Mouse (Mus musculus) lung, adult 2 months (tissue): ENCODE results near the gene Zfp768.
"Not testable (repeated sequence)": the region's sequence is repeated elsewhere in the genome, so short reads cannot be mapped to it uniquely, and the experiment has no call there.

Source experiments
- CTCF ChIP-seq: fragments of 200-500 bp; IDR thresholded peaks from 2 replicates; pipeline ENCODE4 v1.5.1; 2011; ENCODE audit warnings: mild to moderate bottlenecking, low read length, control low read depth; ENCODE audit not compliant: insufficient read depth
- POLR2A ChIP-seq: fragments of 200-500 bp; IDR thresholded peaks from 2 replicates; pipeline ENCODE4 v1.6.1; 2011; ENCODE audit warnings: low read depth, mild to moderate bottlenecking, control low read depth, low read length, borderline replicate concordance; ENCODE audit errors: extremely low read depth

- not testable (repeated sequence) for TF ChIP-seq POLR2A, CTCF
These were observed 42.8 kb upstream of the Zfp768 start for GRCm38 (mm10) chr7:127388201-127388600.
